9 mouse cellular contexts compared by ENCODE assay signal in the genomic region with DNA sequence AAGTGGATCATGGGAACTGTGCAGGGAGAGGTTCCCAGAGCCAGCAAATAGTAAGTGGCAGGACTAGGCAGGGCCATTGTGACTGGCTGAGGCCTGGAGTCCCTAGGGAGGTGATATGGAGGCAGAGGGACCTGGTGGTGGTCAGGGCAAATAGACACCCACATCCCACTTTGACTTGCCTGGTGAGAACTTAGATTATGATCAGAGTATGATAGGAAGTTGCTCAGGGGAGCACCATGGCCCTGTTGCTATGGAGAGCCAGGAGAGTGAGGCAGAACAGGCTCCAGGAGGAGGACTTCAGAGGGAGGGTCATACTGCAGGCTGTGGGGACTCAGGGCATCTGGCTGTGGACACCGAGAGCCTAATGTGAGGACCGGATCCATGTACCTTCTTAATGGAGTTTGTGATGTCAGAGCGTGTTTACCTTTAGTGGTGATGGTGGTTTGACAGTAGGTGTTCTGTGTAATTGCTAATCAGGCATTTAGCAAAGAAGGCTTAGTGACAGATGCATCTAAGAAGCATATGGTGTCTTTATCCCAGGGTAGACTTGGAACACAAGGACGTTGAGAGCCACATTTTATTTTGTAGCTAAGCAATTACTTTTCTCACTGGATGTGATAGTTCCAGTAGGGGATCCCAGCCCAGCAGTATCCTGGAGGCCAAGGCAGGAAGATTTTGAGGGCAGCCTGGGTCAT. TPM values are rescaled to one million over a fixed set of nuclear protein-coding genes. Genes with fewer than 3 reads are reported as not detected.
DNase-seq lines count a peak whose midpoint lies in the region; ATAC-seq and TF ChIP-seq lines count a peak whose summit lies in the region.
"Had no signal": no experiment of that assay in that cellular context is flagged by ENCODE, and none has a peak within 500 bp of the region (broad histone marks: within the 10 kb centered on the region; RNA-seq: fewer than 3 reads in every experiment).

No protein-coding gene starts in this region.

- no peak overlapping the region for H3K4me3 ChIP-seq in heart, embryonic 13.5 days
- no peak overlapping the region for H3K4me3 ChIP-seq in ES-E14 (ENCODE audit: insufficient read depth in 1 of 2, low read depth in 1 of 2, low read length in 2 of 2, poor library complexity in 1 of 2, severe bottlenecking in 1 of 2)
- no peak overlapping the region for H3K4me3 ChIP-seq in heart, embryonic 15.5 days
- no peak overlapping the region for H3K4me3 ChIP-seq in liver, embryonic 16.5 days (ENCODE audit: low read depth, low read length)
- H3K4me3 ChIP-seq: limb, embryonic 13.5 days had no signal

- no peak for ATAC-seq in heart, embryonic 13.5 days (ENCODE audit: extremely low read depth, insufficient number of reproducible peaks, low FRiP score, low TSS enrichment)
- no peak for ATAC-seq in heart, embryonic 15.5 days (replicated peaks; ENCODE audit: insufficient number of reproducible peaks, insufficient read depth, low FRiP score, low read depth)
- no peak for ATAC-seq in liver, embryonic 16.5 days (ENCODE audit: low read depth)

- peaks cover 85% of the 10 kb centered on the region for H3K4me1 ChIP-seq in heart, embryonic 13.5 days
- H3K4me1 ChIP-seq in ES-E14 (ENCODE audit: control insufficient read depth in 2 of 2, insufficient read depth in 2 of 2, low read length in 2 of 2, poor library complexity in 1 of 2) = peaks cover 7 to 25% of the 10 kb centered on the region in 2 experiments; a peak in 3 of 4 replicates
- H3K4me1 ChIP-seq in heart, embryonic 15.5 days (replicated peaks) = peaks cover 87% of the 10 kb centered on the region
- peaks cover 15% of the 10 kb centered on the region for H3K4me1 ChIP-seq in liver, embryonic 16.5 days (ENCODE audit: control insufficient read depth, low read depth, low read length)

- DNase-seq in heart, postnatal 10 days = no peak
- DNase-seq in ES-E14 (ENCODE audit: low read depth, low spot score) = no peak
- DNase-seq in gastrocnemius, postnatal 25 days = no peak
- no peak for DNase-seq in adrenal gland, adult 2 months
- DNase-seq in urinary bladder, postnatal 4 days (ENCODE audit: low spot score in 2 of 2) = no peak

- H3K4me2 ChIP-seq in heart, embryonic 13.5 days = 0 out of 2 replicates have a peak overlapping the region, but pooled peaks have one; percentile 1
- no peak overlapping the region for H3K4me2 ChIP-seq in heart, embryonic 15.5 days
- no peak overlapping the region for H3K4me2 ChIP-seq in liver, embryonic 16.5 days (ENCODE audit: low read depth, low read length)
- H3K4me2 ChIP-seq: limb, embryonic 13.5 days had no signal

- H3K9me3 ChIP-seq in heart, embryonic 13.5 days = no peaks in the 10 kb centered on the region
- peaks cover 18% of the 10 kb centered on the region for H3K9me3 ChIP-seq in ES-E14 (ENCODE audit: control insufficient read depth, insufficient read depth, low read depth, low read length)
- H3K9me3 ChIP-seq in heart, embryonic 15.5 days (replicated peaks) = no peaks in the 10 kb centered on the region
- H3K9me3 ChIP-seq in liver, embryonic 16.5 days (replicated peaks; ENCODE audit: control insufficient read depth, low read length) = no peaks in the 10 kb centered on the region
- H3K9me3 ChIP-seq: limb, embryonic 13.5 days had no signal

- peak overlapping the region; percentile 98 for H3K27ac ChIP-seq in heart, embryonic 13.5 days (replicated peaks)
- H3K27ac ChIP-seq in ES-E14 (ENCODE audit: insufficient read depth, low read depth, low read length, poor library complexity, severe bottlenecking) = peak overlapping the region; percentile 42
- peak overlapping the region; percentile 94 for H3K27ac ChIP-seq in heart, embryonic 15.5 days
- peak overlapping the region; percentile 56; the same call in 1 of the 2 replicates for H3K27ac ChIP-seq in liver, embryonic 16.5 days (ENCODE audit: low read length)

- 0 out of 2 replicates have a peak overlapping the region, but pooled peaks have one; percentile 25 for H3K9ac ChIP-seq in heart, embryonic 13.5 days
- no peak overlapping the region for H3K9ac ChIP-seq in ES-E14 (ENCODE audit: insufficient read depth, low read depth, low read length, poor library complexity, severe bottlenecking)
- H3K9ac ChIP-seq in heart, embryonic 15.5 days = no peak overlapping the region
- no peak overlapping the region for H3K9ac ChIP-seq in liver, embryonic 16.5 days (ENCODE audit: low read depth, low read length)
- H3K9ac ChIP-seq: limb, embryonic 13.5 days had no signal

- intact Hi-C loops in heart, postnatal 10 days (cut with DNase I) = loop anchor here (2.0 kb wide), 1 partner anchor 15 kb away; no protein-coding TSS in a partner anchor

- H3K27me3 ChIP-seq in heart, embryonic 13.5 days (replicated peaks) = no peaks in the 10 kb centered on the region
- H3K27me3 ChIP-seq in heart, embryonic 15.5 days = no peaks in the 10 kb centered on the region
- H3K27me3 ChIP-seq in liver, embryonic 16.5 days (ENCODE audit: control insufficient read depth, insufficient read depth, low read depth, low read length) = no peaks in the 10 kb centered on the region
- H3K27me3 ChIP-seq: limb, embryonic 13.5 days had no signal

- WGBS in heart, embryonic 13.5 days = 76% methylated on average over 4 of the region's 4 CpGs
- 70% methylated on average over 4 of the region's 4 CpGs for WGBS in heart, embryonic 15.5 days
- WGBS in liver, embryonic 16.5 days (ENCODE audit: insufficient replicate concordance) = 61% methylated on average over 4 of the region's 4 CpGs

- H3K36me3 ChIP-seq in heart, embryonic 13.5 days = peaks cover 21% of the 10 kb centered on the region
- H3K36me3 ChIP-seq in ES-E14 (ENCODE audit: control insufficient read depth, insufficient read depth, low read length, poor library complexity, severe bottlenecking) = peaks cover 24% of the 10 kb centered on the region
- no peaks in the 10 kb centered on the region for H3K36me3 ChIP-seq in heart, embryonic 15.5 days
- no peaks in the 10 kb centered on the region for H3K36me3 ChIP-seq in liver, embryonic 16.5 days (ENCODE audit: control insufficient read depth, insufficient read depth)

- in situ Hi-C loops in ES-E14 (cut with MboI; ENCODE audit: low sequenced_read_pairs in 2 of 2, unreplicated experiment in 2 of 2) = no loop called here

TF ChIP-seq in ES-E14, 5 proteins besides CTCF, POLR2A, EP300 and RAD21:
- no peak for TF ChIP-seq CHD2 (IDR thresholded peaks at IDR 0.05; ENCODE audit: low read depth, low read length)
- no peak for TF ChIP-seq ZC3H11A (IDR thresholded peaks at IDR 0.05; ENCODE audit: borderline replicate concordance, low read depth, low read length)
- TF ChIP-seq MAFK (IDR thresholded peaks at IDR 0.05; ENCODE audit: insufficient read depth, low read depth, low read length) = no peak
- TF ChIP-seq ZNF384 (IDR thresholded peaks at IDR 0.05; ENCODE audit: low read depth, low read length) = no peak
- TF ChIP-seq HCFC1 (IDR thresholded peaks at IDR 0.05; ENCODE audit: borderline replicate concordance, insufficient read depth, low read length) = no peak
TF ChIP-seq in ES-E14: peak in this region for 0.

RNA-seq across cellular contexts. Expression of gene Trak1, which starts 18.7 kb away (rescaled TPM):
- 30.4 and 32.2 TPM in 2 replicates for polyA plus RNA-seq in heart, embryonic 13.5 days (2015; fragmentation: Nextera tagmentation; extraction: Ambion mirVana)
- total RNA-seq in heart, postnatal 10 days (2021) = 100 to 1,000 TPM; 334 to 336 TPM
- 18.9 and 42.6 TPM in 2 replicates for total RNA-seq in ES-E14 (2012; rRNA removed)
- 37.0 and 46.4 TPM in 2 replicates for polyA plus RNA-seq in heart, embryonic 15.5 days (2015; fragmentation: Nextera tagmentation; extraction: Ambion mirVana)
- 3.8 and 5.2 TPM in 2 replicates for polyA plus RNA-seq in liver, embryonic 16.5 days (2015; fragmentation: Nextera tagmentation; extraction: Ambion mirVana)
- total RNA-seq in gastrocnemius, postnatal 25 days (2021) = 100 to 1,000 TPM; 180 to 193 TPM
- 10 to 100 TPM; 67.8 to 83.7 TPM for total RNA-seq in adrenal gland, adult 2 months (2021)
- 52.2 and 52.3 TPM in 2 replicates for polyA plus RNA-seq in adrenal gland, adult 2 months (2012; rRNA removed)

RNA-seq across cellular contexts. Expression of gene Ulk4, which starts 39.1 kb away (rescaled TPM):
- polyA plus RNA-seq in heart, embryonic 13.5 days (2015; fragmentation: Nextera tagmentation; extraction: Ambion mirVana) = 95.9 and 112 TPM in 2 replicates
- 1 to 10 TPM in 1 of 2 experiments, under 1 TPM in 1; 0.74 to 1.4 TPM for total RNA-seq in heart, postnatal 10 days (2021)
- total RNA-seq in ES-E14 (2012; rRNA removed) = 25.7 and 31.5 TPM in 2 replicates
- 89.3 and 95.4 TPM in 2 replicates for polyA plus RNA-seq in heart, embryonic 15.5 days (2015; fragmentation: Nextera tagmentation; extraction: Ambion mirVana)
- 29.5 and 30.8 TPM in 2 replicates for polyA plus RNA-seq in liver, embryonic 16.5 days (2015; fragmentation: Nextera tagmentation; extraction: Ambion mirVana)
- under 1 TPM; 0.18 to 0.29 TPM for total RNA-seq in gastrocnemius, postnatal 25 days (2021)
- 1 to 10 TPM; 1.5 to 2.0 TPM for total RNA-seq in adrenal gland, adult 2 months (2021)
- polyA plus RNA-seq in adrenal gland, adult 2 months (2012; rRNA removed) = 2.3 and 6.0 TPM in 2 replicates

Comparison
In these comparisons a context has a peak if more than half of its experiments do, and no peak if none do; other contexts are left out.
1. H3K27ac ChIP-seq: peak in every context shown above with its lines; median percentile 98 in heart, embryonic 13.5 days; 94 in heart, embryonic 15.5 days; 56 in liver, embryonic 16.5 days; 42 in ES-E14.